Mouse (Mus musculus) T-helper 2 cell (primary cell): Measurements from ENCODE around the gene Chil6.

Source experiments
- in situ Hi-C: fragments of 300-600 bp; cut with MboI, MseI; formaldehyde crosslinking; loops from one replicate; pipeline ENCODE4 v1.15.1; 2025; ENCODE audit warnings: high pct_unique_total_duplicates

The Chil6 gene

DNA sequence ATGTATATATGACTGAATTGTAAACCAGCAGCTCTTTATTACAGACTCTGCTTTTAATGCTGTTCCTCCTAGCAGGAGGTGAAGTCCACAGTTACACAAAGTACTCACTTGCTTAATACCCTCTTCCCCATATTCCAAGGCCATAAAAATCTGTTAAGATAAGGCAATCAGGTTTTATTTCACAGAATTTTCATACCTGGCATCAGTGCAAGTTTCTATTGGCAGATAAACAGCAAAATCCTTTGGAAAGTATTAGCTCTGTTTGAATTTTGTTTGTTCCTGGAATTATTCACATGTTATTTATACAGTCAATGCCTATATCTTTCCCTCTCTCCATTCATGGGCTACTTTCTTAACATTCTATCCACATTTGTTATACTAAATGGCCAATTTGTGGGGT is at the start of gene Chil6:
Gene Chil6 (minus strand): TSS at position 101 of the 400 bp plus-strand sequence.
- in situ Hi-C loops, result no loop called here

GRCm38 (mm10) chr3:106452616-106453015 is 46.6 kb upstream of the Chil6 start:
- in situ Hi-C loops, result no loop called here

DNA sequence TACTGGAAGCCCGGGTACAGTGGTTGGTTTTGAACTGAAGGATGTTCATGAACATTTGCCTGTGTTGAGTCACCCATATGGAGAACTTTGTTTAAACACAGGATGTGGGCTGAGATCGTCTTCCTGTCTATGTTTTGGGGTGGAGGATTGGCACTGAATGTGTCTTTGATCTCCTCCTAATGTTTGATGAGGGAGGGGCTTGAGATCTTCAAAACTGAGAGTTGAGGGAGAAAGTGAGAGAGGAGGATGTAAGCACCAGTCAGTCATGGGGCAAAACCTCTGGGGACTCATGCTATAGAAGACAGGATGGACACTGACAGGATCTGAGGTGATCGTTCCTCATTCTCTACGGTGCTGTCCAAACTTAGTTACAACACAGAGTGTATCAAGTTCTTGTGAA is 43.6 kb upstream of the Chil6 start:
- in situ Hi-C loops, result loop anchor here (5.0 to 25.0 kb wide), 2 partner anchors 457 to 787 kb away; no protein-coding TSS in a partner anchor

DNA sequence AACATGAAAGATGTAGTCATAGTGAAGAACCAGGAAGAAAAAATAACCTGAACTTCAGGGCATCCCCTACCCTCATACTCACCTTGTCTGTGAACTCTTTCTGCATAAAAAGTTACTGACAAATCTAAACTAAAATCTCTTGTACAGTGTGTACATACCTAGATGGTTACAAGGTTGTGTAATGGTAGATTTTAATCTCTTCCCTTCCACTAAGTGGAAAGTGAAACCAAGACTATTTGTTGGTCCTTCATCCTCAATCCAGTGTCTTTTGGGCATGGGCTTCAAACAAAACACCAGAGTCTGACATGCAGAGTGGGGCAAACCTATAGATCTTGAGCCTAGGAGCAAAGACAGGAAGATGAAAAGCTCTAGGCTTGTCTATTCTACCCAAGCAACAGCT is 43.0 kb upstream of the Chil6 start:
- in situ Hi-C loops, result loop anchor here (5.0 to 25.0 kb wide), 2 partner anchors 457 to 787 kb away; no protein-coding TSS in a partner anchor

DNA sequence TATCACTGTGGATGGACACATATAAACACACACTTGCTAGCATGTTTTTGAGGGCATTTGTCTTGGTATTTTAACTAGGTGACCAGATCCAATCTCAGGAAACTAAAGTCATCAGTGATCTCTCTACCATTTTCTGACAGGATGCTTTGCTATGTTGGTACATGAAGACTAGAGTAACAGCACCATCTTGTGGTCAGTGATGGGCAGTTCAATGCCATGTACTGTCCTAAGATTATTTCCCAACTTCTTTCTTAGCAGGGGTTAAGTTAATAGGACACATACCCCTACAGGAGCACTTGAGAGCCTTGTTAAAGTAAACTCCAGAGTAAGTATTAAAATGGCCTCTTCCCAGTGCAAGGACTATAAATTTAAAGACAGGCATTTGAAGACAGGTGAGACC is 42.6 kb upstream of the Chil6 start:
- in situ Hi-C loops, result loop anchor here (5.0 to 25.0 kb wide), 2 partner anchors 456 to 786 kb away; no protein-coding TSS in a partner anchor
